Mouse (Mus musculus) urinary bladder, postnatal 4 days (tissue): Measurements from ENCODE around the gene Asb1.

ENCODE experiments used
- DNase-seq, 2 experiments: peaks; one replicate each; pipeline ENCODE4 v3.0.0; 2021 to 2022; ENCODE audit warnings: low spot score in 2 of 2

The Asb1 gene

DNA sequence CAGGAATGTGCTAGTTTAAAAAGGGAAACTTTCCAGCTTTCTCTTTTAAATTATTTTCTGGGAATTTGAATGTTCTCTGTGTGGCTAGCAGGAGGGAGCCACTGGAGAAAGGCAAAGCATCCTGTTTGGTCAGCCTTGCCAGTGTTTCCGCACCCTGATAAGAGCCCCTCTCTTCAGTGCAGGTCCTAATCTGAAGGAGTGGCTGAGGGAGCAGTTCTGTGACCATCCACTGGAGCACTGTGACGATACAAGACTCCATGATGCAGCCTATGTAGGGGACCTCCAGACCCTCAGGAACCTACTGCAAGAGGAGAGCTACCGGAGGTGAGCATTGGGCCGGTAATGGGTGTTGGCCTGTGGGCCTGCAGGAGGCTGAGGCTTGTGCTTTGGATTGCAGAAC lies 3.6 kb downstream of the Asb1 start:
- DNase-seq = no peak

DNA sequence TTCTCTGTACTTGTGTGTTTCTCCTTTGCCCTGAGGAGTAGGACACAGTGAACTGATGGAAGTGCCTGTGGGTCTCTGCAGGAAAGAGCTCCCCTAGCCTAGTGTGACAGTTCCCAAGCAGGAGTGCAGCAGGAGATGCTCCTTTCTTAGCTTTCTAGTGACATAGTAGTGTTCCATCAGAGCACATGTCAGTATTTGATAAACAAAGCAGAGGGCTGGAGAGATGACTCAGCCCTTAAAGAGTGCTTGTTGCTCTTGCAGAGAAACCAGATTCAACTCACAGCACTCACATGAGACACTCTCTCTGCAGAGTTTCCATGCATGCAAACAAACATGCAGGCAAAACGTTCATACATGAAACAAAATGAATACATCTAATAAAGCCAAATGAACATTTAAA lies 4.9 kb downstream of the Asb1 start:
- no peak for DNase-seq

DNA sequence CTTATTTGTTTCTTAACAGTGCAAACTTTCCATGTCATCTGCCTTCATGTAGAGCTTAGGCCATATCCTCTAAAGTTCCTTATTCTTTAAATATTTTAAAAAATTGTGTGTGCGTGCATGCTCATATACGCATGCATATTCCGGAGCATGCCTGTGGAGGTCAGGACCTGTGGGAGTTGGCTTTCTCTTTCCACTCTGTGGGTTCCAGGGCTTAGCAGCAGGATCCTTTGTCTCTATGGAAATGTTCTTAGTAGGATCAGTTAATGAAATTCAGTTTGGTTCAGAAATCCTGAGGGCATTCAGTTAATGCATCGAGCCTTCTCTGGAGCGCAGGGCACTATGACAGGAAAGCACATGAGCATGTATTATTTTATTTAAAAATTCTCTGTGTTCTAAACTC lies 7.2 kb downstream of the Asb1 start:
- no peak for DNase-seq

DNA sequence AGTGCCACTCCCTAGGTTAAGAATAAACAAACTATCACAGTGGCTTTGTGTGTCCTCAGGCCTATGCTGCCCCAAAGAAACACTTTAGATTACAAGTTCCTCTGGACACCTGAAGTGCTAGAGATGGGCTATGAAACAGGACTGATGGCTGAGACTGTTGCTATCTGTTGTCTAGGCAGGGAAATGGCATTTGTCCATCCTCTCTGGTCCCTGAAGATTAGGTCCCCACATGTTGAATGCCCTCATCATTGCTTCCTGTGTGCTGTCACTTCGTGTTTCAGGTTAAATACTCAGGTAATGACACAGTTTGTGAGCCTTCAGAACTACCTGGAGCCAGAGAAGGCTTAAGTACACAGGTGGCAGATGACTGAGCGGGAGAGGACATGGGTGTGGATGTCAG lies 8.7 kb downstream of the Asb1 start:
- no peak for DNase-seq

DNA sequence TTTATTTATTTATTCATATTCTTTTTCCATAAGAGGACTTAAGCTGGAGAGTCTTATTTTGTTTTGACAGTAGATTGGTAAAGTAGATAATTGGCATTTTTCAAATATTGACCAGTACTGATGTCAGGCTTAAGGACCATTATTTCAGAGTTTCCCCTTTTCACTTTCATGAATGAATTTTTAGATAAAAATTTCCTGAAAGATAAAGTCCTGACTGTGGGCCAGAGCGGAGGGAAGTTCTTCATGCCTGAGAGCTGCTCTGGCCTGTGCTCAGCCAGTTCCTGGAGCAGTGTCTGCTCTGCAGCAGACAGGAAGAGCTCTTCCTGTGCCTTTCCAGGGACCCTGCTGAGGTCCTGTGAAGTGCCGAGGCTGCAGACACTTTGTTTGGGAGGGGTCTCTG lies 16.8 kb downstream of the Asb1 start:
- no peak for DNase-seq

DNA sequence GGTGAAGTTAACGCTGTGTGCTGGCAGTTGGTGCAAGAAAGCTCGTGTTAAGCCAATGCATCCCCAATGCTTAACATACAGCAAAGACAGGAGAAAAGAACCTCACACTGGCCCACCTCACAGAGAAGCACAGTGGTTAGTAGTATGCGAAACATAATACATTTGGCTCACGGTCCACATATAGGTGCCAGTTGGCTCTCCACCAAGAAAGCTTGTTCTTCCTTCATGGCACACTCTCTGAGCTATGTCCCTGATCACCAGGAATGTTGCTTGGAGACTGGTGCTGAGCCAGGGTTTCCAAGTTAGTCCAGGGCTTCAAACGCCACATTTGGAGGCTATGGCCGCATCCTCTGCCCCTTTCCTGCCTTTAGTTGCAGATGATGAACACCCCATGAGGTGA lies 20.9 kb downstream of the Asb1 start:
- no peak for DNase-seq

DNA sequence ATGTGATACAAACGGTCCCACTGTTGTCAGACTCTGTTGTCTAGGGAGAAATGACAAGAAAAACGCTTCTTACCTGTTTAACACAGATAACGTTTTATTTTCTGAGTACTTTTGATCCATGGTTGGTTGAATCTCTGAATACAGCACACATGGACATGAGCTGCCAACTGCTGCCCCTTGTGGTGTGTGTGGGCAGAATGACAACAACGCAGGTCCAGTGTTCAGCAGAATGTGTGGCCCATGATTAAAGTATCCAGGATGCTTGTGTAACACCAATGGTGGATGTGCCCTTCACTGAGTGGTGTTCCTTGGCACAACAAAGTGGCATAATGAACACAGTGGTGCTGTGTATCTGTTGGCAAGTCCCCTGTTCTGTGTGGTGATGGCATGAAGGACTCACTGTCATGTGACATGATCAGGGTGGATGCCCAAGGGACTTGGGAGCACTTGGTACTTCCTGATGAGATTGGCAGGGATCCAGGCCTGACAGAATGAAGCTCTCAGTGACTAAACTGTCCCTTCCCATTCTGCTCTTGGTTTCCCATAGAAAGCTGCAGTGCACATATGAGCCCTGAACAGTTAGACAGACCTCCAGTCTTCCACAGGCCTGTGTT lies 22.7 kb downstream of the Asb1 start:
- DNase-seq = no peak

DNA sequence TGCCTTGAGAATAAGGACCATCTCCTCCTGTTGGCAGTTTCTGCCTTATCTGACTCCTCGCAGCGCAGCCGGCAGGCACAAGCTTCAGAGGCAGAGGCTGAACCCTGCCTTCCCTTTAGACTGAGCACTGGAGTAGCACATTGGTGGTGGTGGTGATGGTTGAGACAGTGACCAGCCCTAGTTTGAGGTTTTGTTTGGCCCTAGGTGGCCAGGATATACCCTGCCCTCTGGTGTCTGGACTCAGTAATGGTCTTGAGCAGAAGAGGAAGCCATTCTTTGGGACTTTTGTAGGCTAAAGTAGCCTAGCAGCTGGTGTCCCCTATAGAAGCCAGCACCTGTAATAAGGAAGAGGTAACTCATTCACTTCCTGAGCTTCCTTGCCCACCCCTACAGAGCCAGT lies 23.7 kb downstream of the Asb1 start:
- no peak for DNase-seq

DNA sequence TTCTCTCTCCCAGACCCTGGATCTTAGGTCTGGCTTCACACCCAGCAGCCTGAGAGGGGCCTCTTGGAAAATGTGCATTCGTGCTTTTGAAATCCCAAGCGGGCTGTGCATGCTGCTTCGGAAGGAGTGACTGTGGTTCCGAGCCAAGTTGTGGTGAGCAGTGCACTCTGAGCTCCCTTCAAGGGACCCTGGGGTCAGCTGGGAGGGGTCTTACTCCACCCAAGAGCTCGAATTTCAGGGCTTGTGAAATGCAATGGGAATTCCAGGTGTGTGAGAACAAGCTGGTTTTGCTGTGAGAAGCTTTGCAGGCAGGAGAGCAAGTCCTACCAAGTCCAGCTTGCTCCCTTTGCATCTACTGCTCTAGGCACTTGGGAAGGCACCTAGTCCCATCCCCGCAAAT lies 24.3 kb downstream of the Asb1 start:
- DNase-seq = no peak

DNA sequence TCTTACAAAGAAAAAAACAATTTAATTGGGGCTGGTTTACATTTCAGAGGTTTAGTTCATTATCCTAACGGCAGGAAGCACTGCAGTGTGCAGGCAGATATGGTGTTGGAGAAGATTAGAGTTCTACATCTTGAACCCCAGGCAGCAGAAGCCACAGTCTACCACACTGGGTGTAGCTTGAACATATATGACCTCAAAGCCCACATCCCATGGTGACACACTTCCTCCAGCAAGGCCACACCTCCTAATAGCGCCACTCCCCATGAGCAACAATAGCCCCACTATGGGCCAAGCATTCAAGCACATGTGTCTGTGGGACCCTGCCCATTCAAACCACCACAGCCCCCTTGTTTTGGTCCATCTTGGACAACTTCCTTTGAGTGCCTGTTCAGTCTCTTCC lies 26.9 kb downstream of the Asb1 start:
- no peak for DNase-seq

DNA sequence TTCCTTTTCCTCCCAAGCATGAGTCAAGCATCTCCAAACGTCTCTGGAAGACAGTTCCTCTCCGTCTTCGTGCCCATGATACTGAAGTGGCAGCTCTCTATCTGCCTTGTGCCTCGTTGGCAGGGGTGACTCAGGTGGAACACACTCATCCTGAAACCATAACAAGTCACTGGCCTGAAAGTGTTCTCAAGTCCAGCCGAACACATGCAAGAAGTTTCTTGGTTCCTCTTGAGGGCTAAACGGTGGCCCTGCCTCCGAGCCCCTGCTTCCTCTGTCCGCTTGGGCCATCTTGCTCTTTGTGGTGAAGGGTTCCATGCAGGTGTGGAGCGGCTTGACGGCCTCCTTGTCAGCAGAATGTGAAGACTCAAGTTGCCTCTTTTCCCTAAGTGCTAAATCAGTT lies 32.1 kb downstream of the Asb1 start:
- no peak for DNase-seq

DNA sequence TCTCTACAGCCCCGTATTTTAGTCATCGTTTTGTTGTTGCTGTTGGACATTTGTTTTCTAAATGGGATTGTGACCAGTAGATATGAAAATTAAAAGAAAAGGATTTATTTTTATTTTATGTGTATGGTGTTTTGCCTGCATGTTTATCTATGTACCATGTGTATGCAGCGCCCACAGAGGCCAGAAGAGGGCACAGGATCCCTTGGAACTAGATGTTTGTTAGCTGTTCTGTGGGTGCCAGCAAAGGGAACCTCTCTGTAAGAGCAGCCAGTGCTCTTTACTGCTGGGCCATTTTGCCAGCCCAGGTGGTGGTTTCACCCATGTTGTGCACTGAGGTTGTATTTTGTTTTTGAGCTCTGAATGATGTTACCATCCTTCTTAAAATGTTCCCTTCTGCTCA lies 33.9 kb downstream of the Asb1 start:
- peak in 1 of 2 experiments; percentile 34 for DNase-seq

DNA sequence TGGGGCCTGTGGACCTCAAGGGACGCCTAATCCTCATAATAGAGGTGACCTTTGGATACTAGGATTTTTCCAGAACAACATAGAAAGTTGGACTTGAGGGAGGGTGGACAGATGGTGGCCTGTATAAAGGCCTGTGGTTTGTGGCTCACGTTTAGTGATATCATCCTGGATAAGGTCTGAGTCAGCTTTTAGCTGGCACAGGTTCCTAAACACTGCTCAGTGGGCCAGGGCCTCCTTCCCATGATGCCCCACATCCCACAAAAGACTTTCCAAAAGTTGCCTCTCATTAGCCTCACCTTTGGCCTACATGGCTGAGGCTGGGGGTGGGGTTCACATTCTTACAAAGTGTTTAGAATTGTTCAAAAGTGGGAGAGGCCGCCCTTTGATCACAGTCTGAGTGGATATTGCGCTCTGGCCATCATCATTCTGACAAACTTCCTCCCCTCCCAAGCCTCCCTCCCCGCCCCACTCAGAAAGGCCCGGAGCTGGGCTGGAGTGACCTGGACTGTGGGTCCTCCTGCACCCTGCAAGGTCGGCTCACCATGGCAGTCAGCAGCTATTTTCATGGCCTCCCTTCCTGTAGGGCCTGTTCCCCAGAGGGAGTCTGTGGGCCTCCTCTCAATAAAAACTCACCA lies 37.7 kb downstream of the Asb1 start:
- no peak for DNase-seq

DNA sequence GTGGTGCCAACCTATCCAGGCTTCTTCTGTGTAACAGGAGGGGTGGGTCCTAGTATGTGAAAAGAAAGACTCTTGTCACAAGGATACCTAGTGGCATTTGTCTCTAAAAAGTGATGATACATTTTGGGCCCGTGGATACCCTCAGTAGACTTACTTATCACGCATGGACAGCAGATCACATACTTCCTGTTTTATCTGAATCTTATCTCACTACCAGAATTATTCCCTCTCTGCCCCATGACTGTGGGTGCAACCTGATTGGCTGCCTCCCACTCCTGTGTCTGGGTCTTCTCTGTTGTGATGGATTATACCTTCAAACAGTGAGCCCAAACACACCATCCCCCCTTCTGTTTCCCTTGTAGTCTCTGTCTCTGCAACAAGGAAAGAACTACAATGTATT lies 40.2 kb downstream of the Asb1 start:
- DNase-seq = no peak

DNA sequence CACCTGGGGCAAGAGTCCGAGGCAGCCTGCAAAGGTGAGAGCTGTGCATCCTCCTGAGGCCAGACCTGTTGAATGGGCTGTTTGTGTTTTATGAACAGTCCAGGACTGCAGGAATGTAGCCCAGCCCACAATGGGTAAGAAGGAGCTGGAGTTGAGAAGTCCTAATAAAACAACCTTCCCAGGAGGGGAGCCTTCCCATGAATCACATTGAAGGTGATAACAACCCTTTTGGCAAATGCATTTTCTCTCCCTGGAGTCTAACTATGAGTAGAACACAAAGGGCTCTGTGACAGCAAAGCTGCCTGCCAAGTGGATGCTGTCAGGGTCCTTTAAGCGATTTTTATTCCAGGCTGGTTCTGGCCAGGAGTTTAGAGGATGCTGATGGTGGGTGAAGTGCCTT lies 40.9 kb downstream of the Asb1 start:
- DNase-seq = no peak

DNA sequence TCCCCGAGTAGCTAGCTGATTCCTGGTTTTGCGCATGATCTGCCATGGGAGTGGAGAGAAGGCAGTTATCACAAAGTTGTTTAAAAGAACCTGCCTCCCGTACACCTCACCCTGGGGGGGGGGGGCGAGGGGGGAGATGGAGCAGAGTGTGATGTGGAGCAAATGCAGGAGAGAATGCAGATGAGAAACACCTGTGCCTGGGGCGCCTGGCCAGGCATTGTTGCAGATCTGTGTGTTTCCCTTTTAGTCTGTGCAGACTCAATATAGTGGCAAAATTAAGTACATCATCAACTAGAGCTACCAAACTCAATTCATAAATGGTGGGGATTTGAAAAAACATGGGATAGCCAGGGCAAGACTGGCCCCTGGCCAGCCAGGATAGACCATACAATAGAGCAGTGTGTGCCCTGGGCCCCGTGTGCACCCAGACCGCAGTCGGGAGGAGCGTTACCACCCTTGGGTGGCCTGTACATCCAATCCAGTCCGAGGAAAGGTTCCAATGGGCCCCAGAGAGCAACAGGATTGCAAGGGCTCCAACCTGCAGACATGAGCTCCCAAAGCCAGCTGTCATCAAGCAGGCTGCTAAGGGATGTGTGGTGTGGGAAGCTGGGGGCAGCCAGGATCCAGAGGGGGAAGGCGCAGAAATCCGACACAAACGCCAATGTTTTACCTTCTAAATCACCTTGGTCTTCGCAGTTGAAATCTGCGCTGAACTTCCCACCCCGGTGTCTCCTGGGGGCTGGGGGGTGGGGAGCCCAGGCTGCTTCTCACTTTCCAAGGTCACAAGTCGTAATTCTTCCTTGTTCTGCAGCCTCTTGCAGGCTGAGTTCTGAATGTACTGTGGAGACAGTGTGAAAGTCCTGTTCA lies 44.9 kb downstream of the Asb1 start:
- DNase-seq = no peak

DNA sequence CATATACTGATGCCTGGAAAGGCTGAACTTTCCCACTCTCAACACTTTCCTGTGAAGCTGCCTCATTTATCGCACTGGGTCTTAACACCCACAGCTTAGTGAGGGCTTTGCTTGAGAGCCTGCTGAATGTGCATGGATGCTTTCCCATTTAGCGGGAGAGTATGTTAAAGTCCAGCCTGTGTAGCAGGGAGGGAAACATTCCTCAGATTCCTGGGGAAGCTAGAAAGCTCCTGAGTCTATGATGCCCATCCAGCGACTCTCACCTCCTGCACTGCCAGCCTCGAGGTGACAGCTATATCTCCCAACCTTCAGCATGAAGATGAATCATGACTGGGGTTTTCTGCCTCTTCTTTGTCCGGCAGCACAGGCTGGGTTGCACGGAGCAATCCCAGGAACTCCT lies 49.4 kb downstream of the Asb1 start:
- no peak for DNase-seq

DNA sequence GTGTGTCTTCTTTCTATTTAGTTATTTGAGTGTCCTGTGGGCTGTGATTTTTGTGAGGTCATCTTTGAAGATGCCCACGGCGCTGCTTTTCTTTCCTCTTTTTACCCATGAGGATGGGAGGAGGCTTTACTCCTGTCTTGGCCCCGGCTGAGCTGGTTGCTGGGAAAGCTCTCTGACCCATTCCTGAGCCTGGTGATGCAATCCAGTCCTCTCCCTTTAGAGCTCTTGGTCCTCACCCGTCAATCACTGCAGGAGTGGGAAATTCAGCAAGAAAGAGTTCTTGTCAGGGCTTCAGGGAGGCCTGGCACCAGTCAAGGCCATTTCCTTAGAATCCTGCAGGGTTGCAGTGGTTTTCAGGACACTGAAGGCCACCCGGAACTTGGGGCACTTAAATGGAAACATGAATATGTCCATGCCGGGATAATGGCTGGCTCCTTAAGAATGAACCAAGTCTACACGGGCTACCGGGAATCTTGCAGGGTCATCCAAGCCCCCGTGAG lies 55.2 kb downstream of the Asb1 start:
- DNase-seq = no peak

DNA sequence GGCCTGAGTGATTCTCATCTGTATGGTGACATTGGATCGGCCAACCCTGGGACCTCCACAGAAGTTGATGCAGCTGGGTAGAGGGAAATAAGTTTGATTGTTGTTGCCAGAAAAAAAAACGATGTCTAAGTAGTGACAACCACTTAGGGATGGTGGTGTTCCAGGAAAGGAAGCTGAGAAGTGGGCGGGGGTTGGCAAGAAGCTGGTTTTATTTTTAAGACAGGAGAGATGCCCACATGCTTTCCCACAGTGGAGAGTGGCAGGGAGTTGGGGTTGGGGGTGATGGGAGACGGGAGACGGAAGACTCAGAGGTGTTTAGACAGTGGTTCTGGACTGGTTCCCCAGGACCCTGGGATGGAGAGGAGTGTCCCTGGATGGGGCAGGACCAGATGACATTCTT lies 57.3 kb downstream of the Asb1 start:
- DNase-seq = no peak

DNA sequence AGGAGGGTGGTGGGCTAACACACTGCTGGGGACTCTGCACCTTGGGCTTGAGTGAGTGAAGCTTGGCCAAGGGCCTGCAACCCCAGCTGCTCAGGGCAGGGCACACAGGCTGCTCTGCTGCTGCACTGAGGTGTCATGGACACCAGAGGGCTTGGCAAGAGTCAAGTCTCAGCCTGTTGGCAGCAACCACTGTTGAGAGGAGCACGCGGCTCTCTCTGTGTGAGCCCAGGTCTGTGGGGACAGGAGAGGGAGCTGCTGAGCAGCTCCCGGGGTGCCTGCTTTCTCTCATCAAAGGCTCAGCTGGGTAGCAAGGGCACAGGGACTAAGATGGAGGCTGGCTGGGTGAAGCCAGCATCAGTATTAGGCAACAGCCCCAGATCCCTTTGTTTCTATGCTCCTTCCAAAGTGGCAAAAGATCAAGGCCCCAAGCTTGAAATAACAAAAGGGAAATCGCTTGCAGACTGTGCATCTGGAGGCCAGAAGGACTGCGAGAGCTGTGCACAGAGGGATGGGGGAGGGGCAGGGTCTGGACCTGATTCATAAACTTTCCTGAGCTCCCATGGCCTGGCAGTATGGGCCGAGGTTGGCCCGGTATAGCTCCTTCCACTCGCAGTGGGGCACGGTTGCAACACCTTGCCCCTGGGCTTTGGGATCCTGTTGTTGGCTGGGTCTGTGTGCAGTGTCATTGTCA lies 60.5 kb downstream of the Asb1 start:
- DNase-seq = peak in 1 of 2 experiments; percentile 68

DNA sequence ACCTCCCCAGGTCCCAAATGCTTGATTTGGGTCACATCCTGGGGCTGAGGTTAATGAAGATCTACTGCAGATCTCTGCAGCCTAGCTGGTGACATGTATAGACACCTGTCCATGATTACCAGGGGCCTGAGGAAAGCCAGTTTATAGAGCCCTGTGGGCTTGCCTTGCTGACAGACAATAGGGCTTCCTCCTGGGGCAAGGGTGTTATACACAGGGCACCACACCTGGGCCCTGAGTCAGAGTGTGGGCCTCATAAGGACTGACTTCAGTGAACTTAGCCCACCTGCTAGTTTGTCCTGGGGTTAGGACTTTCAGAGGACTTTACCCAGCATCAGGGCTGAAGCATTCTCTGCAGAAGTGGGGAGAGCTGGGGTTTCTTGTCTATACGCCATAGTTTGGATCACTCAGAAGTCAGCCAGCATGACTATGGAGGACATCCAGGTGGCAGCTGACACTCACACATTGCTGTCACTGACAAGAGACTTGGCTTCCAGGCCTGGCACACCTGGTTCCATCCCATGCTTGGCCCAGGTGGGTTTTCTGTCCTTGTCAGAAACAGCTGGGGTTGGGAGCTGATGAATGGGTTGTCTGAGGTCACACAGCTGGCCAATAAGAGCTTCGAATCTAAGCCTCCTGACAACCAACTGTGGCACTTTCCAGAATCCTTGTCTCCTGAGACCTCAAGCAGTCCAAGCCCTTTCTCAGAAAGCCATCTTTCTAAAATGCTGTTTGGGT lies 61.2 kb downstream of the Asb1 start:
- no peak for DNase-seq

DNA sequence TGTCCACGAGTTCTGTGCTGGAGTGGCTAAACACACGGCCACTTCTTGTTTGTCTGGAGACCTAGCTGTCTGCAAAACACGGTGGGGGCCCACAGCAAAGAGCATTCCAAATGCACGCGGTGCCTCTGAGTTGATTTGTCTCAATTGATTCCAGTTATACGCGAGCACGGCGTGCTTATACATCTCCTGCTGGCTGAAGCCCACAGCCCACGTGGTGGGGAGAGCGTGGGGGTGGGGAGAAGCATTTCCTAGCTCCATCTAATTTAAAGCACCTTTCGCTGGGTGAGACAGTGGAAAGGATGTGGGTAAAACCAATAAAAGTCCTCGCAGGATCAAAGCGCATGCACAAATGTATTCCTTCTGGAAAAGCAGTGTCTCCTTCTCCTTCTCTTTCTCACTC lies 65.3 kb downstream of the Asb1 start:
- no peak for DNase-seq
